Mouse (Mus musculus): ENCODE measurements at regions not wholly inside any gene's neighbourhood (a gene's known extent, or its start where the extent isn't known, plus 50 kb on each side); places are given as distances from the start of the nearest gene placed in this dataset.

DNA sequence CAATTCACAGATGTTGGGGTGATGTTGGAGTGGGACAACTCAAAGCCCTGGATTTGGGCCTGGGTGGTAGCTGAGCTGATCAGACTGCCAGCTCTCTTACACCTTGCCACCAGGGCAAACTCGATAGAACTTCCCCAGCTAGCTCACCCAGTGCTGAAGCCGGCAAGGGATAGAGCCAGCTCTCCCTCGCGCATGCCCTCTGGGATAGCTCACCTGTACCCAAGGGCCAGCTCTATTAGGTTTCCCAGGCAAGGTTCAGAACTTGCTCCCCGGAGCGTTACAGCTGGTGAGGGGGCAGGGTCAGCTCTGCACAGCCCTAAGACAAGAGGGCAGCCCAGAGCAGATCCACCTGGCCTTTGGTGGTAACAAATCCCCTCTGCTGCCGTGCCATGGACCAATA is 54.1 kb upstream of the 1700012A03Rik start:
- no peak for DNase-seq (ENCODE audit: low read depth, low spot score)

DNA sequence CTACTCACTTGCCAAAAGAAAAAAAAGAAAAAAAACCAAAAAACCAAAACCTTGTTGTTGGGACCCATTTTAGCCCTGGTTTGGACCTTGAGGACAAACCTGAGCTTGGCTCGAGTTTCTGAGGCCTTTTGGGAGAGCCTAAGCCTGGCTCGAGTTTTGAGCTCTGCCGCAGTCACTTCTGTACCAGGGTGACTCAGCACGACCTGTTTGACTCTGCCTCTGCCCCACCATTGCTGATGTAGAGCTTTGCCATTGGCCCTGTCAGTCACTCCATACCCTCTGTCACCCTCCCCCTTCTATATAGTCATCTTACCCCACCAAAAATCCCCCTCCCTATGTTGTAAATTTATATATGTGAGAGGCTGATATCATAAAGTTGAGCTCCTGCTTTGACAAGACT is 54.8 kb upstream of the 1700012A03Rik start:
- no peak for DNase-seq (ENCODE audit: low read depth, low spot score)

DNA sequence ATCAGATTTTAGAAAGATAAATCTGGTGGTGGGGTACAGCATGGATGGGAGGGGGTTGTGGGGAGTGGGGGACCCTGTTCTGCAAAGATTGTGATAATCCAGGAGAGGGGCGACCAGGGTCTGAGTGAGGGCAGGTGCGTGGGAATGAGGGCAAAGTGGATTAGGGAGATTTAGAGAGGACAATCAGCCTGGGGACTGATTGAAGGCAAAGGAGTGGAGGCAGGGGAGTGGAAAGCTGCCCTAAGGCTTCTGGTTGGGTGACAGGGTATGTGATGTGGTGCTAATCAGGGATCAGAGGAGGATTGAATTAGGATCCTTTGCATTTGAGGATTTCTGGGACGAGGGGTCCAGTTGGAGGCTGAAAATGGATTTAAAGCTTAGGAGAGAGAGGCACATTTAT is 64.3 kb upstream of the 1700012A03Rik start:
- peak; percentile 44 for DNase-seq (ENCODE audit: low read depth, low spot score)

DNA sequence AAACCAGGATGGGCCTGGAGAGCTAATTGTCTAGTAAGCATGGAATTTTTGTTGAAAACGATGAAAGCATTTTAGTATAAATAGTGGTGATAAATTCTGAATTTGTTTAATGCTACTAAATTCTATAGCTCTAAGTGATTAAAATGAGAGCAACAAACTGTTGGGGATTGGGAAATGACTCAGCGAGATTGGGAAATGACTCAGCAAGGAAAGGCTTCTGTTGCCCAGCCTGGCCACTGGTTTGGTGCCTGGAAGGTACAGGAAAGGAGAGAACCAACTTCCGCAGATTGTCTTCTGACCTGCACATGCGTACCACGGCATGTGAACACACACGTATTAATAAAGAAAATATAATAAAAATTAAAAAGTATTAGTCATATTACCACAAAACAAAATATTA is 73.3 kb upstream of the 1700012A03Rik start:
- no peak for DNase-seq (ENCODE audit: low read depth, low spot score)

DNA sequence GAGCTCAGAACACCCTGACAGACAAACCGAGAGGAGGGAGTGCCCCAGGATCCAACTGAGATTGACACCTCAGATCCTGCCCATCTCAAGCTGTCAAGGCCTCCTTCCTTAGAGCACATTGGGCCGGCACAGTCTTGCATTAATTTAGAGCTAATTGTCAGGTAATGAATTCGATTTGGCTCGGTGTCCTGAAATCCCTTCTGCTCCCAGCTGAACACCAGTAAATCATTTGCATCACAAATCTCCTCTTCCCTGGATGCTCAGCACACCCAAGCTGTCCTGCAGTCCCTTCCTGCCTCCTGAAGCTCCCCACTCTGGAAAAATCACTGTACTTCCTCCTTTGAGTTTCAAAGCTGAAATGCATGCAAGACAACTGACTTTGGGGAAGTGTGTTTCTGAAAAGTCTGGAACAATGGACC is 102.0 kb upstream of the 1700012A03Rik start:
- DNase-seq (ENCODE audit: low read depth, low spot score) = no peak

DNA sequence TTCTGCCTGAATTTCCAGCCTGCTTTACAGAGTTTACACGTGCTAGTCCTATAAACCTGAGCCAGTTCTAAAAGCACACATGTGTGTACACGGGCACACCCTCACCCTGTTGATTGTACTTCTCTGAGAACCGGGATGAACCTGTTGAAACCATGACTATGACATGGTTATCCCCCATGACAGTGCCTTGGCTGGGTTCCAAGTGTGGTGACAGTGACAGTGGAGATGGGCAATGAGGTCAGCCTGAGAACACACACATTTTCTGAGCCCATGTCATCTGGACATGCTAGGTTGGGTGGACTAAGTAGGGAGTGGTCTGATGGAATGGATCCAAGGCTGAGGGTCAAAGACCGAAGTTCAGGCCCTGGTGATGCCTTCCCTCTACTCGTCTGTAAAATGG is 103.5 kb upstream of the 1700012A03Rik start:
- DNase-seq (ENCODE audit: low read depth, low spot score) = no peak

DNA sequence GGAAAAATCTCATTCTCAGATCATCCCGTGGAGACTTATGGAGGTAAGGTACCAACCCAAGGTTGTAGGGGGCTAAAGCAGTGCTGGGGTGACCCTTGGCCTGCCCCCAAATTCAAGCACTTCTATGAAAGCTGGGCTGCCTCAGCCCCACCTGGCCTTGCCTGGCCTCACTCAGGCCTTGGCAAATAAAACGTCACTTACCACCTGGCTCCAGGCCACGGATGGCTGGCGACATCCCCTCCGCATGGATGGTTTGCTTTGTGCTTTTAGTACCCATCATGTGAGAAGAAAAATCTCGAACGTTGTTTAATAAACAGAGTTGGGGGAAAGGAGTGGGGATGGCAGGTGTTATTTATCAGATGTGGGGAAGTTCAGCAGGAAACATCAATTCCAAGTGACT is 104.7 kb upstream of the 1700012A03Rik start:
- no peak for DNase-seq (ENCODE audit: low read depth, low spot score)

DNA sequence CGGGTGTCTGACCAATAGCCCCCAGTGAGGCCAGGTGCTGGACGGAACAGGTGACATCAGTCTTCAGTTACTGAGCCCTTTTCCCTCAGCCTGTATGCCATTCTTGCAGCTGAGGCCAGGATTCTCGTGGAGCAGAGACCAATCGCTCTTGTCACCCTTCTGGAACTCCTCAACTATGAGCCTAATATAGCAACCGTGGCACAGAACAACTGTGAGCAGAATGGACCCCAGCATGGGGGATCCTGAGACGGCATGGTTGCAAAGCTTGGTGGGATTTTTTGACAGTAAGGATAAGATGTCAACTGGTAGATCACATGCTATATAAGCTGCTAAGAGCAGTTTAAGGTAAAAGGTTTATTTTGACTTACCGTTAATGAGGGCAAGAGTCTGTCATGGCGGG is 105.5 kb upstream of the 1700012A03Rik start:
- no peak for DNase-seq (ENCODE audit: low read depth, low spot score)

DNA sequence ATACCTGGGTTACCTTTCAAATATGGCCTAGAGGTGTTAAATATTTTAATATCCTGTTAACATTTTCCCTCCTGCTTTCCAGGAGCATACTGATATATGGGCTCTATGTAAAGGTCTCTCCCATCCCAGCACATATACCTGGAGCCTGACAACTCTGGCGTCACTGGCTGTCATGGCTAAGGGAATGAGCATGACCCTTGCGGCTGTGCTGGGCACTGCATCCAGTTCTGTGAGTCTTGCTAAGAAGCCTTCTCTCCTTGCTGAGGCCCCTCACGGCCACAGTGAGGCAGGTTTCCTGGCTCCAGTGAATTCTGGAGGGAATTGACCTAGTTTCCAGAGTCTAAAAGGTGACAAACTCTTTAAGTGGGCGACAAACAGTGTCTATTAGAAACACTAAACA is 107.3 kb upstream of the 1700012A03Rik start:
- no peak for DNase-seq (ENCODE audit: low read depth, low spot score)

DNA sequence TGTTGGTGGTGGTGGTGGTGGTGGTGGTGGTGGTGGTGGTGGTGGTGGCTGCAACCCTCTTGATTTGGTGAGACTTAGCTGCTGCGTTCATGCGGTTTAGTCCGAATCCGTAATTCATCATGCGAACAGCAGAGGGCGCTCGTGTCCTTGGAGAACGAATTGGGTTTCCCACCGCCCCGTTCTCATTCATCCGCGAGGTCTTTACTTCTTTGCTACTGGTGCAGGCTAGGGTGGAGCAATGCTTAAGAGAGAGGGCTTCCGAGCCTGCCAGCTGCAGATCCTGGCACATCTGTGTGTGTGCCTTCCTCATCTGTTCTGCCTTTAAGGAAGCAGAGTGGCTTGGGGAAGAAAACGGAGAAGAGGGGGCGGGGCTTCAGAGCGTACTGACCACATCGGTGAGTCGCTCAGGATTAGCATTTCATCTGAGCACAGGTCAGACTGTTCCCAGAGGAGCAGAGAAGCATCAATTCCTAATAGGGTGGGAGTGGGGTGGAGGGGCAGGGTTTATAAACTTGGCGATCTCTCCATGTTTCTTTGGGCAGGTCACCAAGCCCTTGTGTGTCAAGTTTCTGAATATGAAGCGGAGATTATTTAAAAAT is 111.7 kb upstream of the 1700012A03Rik start:
- DNase-seq (ENCODE audit: low read depth, low spot score) = peak; percentile 84

DNA sequence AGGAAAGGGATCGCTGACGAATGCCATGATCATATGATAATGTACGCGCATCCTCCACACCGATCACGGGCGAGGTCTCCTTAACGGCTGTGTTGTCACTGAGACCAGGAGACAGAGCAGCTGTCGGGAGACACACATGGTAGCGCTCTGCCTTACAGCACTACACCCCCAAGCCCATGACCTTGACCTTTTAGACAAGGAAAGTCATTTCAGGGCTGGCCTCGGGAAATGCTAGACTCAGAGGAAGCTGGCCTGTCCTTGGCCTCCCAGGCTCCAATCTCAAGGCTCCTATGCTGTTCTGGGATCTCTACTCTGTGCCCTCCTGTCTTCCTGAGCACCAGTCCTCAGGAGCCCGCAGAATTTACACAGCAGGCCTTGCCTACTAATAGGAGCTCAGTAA is 112.9 kb upstream of the 1700012A03Rik start:
- DNase-seq (ENCODE audit: low read depth, low spot score) = no peak

DNA sequence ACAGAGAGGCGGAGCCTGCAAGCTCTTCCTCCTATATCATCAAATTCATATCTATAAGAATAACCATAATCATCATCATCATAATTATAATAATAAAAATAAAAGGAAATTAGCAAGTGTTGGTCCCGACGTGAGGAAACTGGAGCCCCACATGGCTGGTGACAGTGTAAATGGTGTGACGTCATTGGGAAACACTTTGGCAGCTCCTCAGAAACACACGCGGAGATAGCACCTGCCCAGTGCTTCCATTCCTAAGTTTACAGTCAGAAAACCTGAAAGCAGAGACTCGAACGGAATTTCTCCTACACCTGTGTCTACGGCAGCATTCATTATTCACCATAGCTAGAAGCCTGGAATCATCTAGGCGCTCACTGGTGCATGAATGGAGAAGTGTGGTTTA is 115.2 kb upstream of the 1700012A03Rik start:
- no peak for DNase-seq (ENCODE audit: low read depth, low spot score)

DNA sequence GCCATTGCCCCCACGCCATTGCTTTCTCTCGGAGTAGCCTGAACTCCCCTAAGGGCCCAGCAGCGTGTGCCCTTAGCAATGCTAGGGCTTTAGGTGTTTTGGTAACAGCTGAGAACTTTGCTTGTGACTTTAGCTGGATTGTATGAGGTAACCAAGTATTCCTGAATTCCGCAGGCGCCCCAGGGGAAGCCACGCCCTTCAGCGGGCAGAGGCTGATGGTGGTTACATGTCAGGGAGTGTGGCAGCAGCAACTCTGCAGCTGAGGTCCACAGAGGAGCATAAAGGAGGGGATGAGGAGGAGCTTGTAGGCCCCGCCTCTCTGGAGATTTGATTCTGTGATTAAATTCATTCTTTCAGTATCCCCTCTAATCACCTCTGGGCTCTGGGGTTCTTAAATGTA is 116.1 kb upstream of the 1700012A03Rik start:
- no peak for DNase-seq (ENCODE audit: low read depth, low spot score)

DNA sequence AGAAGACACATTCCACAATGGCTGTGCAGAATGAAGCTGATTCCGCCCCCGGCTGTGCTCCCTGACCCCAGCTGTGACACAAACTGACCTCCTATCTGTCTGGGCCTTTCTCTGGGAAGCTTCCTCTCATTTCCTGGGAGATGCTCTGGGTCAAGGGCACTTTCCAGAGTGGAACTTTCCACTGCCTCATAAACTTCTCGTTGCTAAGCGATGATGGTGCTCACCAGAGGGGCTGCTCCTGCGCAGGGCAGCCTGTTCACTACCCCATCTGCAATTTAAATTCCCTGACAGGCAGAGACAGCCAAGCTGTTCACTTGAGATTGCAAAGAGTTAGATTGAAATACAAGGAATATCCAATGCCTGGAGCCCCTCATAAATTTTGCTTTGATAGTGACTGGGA is 116.7 kb upstream of the 1700012A03Rik start:
- no peak for DNase-seq (ENCODE audit: low read depth, low spot score)

DNA sequence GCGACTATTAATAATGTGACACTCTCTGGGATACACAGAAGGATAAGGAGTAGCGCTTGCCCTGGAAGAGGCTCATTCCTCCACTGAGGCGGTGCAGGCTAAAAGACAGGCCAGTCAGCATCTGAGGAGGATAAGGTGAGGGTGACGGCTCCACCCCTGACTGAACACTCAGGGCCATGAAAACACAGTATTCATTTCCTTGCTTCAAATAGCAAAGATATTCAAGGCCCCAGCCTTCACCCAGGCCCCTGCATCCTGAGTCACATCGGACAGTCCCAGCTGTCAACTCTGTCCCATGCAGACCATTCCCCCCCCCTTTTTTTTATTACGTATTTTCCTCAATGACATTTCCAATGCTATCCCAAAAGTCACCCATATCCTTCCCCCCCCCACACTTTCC is 118.9 kb upstream of the 1700012A03Rik start:
- no peak for DNase-seq (ENCODE audit: low read depth, low spot score)

DNA sequence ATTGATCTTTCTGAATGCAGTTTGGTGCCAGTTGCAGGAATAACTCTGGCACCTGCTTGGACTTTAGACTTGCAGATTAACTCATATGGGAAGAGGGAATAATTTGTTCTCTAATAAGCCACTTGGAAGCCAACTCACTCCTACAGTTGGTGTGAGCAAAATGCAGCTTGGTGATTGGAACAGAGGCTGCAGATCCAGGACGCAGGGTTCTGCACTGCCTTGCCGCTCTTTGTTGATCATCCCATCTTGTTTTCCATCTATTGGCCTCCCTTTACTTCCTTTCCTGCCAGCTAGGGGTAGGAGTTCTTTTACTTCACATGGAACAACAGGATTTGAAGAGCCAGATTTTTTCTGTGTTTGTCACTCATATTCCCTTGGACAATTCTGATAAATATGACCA is 120.9 kb upstream of the 1700012A03Rik start:
- DNase-seq (ENCODE audit: low read depth, low spot score) = no peak

DNA sequence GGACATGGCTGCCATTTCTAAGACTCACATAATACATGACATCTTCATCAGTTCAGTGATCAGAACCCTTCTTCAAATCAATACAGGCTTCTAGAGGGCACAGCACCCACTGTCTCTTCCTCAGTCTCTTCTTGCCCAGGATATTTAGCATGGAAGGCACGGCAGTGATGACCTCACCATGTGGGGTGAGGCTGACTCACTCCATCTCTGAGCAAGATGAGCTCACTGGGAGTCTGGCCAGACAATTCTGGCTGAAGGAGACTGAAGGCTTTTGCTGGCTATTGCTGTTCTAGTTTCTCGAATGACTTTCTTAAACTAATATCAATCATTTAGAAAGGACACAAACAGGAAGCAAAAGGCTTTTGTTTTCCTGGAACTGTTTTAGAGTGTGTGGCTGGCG is 122.9 kb upstream of the 1700012A03Rik start:
- no peak for DNase-seq (ENCODE audit: low read depth, low spot score)

DNA sequence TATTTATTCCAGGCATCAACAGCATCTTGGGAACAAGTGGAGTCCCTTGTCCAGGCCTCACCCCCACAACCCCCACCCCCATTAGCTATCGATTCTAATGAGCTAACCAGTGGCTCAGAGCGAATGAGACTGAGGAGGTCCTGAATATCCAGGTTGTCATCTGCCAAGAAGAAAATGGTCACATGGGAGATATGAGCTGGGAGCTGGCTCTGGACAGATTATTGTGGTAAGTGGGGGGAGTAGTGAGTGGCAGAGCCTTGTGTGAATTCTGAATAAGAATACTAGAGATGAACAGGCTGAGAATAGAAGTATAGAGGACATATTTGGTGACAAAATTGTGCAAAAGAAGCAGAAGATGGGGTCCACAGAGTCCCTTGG is 125.4 kb upstream of the 1700012A03Rik start:
- no peak for DNase-seq (ENCODE audit: low read depth, low spot score)

DNA sequence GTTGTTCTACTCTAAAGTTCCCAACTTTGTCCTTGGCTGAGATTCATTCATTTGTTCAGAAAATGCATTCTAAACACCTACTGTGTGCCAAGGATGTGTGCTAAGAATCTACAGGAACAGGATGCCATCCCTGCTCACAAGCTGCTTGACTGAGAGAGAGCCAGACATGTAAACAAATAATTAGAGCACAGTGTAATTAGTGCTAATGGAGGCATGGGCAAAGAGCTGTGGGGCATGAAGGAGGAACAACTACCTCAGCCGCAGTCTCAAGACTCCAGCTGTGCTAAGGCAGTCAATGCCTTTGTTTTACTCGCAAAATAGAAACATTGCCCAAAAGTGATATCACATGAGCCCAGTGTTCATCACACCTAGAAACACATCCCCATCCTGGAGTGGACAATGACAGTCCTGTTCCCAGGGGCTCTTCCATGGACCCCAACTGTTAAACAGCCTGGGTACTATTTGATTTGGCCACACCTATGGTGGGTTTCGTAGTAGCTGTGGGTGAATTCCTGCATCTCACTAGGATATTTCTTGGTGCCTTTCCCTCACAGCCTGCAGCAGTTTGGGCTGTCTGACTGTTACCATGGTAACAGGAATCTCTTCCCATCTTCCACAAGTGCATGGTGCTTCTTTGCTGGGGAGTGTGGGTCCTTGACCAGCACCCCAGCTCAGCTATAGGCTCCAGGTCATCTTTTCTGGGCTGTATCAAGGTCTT is 125.9 kb upstream of the 1700012A03Rik start:
- no peak for DNase-seq (ENCODE audit: low read depth, low spot score)

DNA sequence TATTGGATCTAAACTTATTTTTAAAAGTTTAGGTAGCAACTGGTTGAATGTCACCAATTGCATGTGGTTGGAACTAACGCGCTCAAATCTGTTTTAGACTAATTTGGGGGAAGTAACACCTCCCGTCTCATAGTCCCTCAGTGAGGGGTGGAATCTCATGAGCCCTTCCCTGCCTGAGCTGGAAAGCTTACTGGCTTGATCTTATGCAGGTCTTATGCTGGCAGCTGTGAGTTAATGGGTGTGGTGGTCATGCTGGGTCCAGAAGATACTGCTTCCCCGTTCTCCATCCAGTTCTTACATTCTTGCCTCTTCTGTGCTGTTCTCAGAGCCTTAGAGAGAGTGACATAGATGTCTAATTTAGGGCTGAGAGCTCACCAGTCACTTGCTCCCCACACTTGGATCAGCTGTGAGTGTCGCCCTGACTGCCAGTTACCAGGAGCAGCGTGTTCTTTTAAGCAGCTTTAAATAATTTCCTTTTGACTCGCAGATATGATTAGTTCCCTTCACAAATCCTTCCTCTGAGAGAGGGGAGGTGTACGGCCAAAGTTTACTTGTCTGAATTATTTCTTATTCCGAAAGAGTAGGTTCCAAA is 128.4 kb upstream of the 1700012A03Rik start:
- no peak for DNase-seq (ENCODE audit: low read depth, low spot score)

DNA sequence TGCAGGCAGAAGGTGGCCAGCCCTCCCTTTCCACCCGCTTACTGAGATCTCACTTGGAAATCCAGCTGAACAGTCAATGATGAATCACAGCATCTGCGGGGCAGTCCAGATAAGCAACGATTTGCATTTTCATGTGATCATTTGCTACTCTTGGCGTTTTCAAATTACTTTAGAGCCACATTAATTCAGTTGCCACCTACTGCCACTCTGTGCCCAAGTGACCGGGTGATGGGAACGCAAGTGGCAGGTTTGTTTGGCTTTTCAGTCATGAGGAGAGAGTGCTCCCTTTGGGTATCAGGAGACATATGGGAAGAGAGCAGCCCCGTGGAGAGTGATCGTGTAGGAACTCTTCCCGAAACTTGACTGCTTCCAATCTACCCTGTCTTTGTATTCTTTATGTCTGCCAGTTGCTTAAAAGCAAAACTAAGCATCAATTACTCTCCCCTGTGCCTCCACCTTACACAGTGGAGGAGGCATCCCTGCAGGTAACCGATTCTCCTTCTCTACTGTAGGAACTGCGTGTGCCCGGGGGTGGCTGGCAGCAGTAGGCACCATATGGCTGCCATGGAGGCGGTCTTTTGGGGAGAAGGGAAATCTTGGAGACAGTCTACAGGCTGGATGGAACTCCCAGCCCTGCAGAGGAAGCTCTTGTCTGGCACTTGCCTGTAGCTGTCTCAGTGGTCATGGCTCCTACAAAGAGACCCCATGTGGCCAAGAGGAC is 132.5 kb upstream of the 1700012A03Rik start:
- DNase-seq (ENCODE audit: low read depth, low spot score) = no peak

DNA sequence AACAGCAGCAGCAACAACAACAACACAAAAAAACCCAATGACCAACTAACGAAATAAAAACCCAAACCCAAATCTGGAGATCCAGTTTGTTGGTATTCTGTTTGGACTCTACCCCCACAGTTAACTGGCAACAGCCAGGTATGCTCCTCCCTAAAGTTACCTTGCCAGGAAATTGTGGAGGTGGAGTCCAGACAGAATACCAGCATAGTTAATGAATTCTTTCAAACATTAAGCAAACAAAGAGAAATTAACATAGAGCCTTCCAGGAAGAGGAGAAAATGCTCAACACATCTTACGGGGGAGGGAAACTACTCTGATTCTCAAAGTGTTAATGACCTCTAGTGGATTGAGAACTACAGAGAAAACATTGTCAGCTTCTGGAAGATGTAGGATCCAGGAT is 148.3 kb upstream of the 1700012A03Rik start:
- no peak for DNase-seq (ENCODE audit: low read depth, low spot score)

DNA sequence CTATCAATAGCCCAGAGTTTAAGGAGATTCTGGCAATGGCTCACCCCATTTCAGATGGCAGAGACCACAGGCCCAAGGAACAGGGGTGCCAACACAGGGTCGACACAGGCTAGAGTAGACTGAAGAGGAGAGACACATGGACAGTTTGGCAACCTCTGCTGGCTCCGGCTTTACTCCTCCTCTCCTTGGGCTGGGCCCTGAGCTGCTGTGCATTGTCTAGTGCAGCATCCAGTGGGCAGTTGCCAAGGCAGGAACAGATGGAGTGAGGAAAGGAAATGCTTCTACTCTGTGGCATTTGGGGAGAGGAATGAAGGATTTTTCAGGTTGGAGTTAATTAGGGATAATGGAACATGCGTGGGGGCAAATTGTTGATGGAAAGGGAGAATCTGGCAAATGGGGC is 151.0 kb upstream of the 1700012A03Rik start:
- no peak for DNase-seq (ENCODE audit: low read depth, low spot score)

Measured in retina, postnatal 7 days (tissue).